Mouse (Mus musculus) kidney, embryonic 16.5 days (tissue): ENCODE measurements around the gene Ctrl. TPM values are rescaled to one million over a fixed set of nuclear protein-coding genes. Genes with fewer than 3 reads are reported as not detected.

ENCODE experiments used
- ATAC-seq: fragments of 200-750 bp; cut with Nextera tagmentation; 2 replicates; pipeline ENCODE4 v1.8.0; 2017; ENCODE audit warnings: moderate TSS enrichment; ENCODE audit not compliant: low FRiP score, low TSS enrichment
- H3K27ac ChIP-seq: fragments of 300-500 bp; sonication (generic); 2 replicates; pipeline ENCODE4 v1.5.1; 2014; ENCODE audit warnings: low read length
- H3K27me3 ChIP-seq: fragments of 300-500 bp; sonication (generic); 2 replicates; pipeline ENCODE4 v1.6.1; 2014; ENCODE audit warnings: low read length, control low read depth, mixed read lengths; ENCODE audit not compliant: insufficient read depth
- H3K36me3 ChIP-seq: fragments of 300-500 bp; sonication (generic); 2 replicates; pipeline ENCODE4 v1.6.1; 2014; ENCODE audit warnings: low read length, control low read depth, mixed read lengths; ENCODE audit not compliant: insufficient read depth
- H3K4me1 ChIP-seq: fragments of 300-500 bp; sonication (generic); 2 replicates; pipeline ENCODE4 v1.6.1; 2014; ENCODE audit warnings: low read length, control low read depth, mixed read lengths; ENCODE audit not compliant: insufficient read depth
- H3K4me2 ChIP-seq: fragments of 300-500 bp; sonication (generic); replicated peaks from 2 replicates; pipeline ENCODE4 v1.6.1; 2014; ENCODE audit warnings: low read depth, low read length
- H3K4me3 ChIP-seq: fragments of 300-500 bp; sonication (generic); 2 replicates; pipeline ENCODE4 v1.5.1; 2014; ENCODE audit warnings: mild to moderate bottlenecking, low read length
- H3K9ac ChIP-seq: fragments of 300-500 bp; sonication (generic); replicated peaks from 2 replicates; pipeline ENCODE4 v1.6.1; 2014; ENCODE audit warnings: low read length
- H3K9me3 ChIP-seq: fragments of 300-500 bp; sonication (generic); 2 replicates; pipeline ENCODE4 v1.6.1; 2016; ENCODE audit warnings: low read length, control low read depth
- whole genome bisulfite sequencing: fragments of 180-500 bp; shearing (Covaris S2); extraction: QIAGEN DNeasy Blood & Tissue Kit; methylation state at CpG from one replicate; pipeline ENCODE4 v1.1.7; 2014; 5-methylcytosine and 5-hydroxymethylcytosine counted together
- polyA plus RNA-seq: library from polyadenylated mRNA; unstranded; fragments of >200 nt; fragmentation: Nextera tagmentation; extraction: Ambion mirVana; gene quantifications from 2 replicates; pipeline ENCODE4 v1.2.1, GENCODE M21; 2015

The Ctrl gene
- polyA plus RNA-seq, 1 experiment from 2014 or later = 1.8 TPM

- H3K27me3 ChIP-seq = no peaks in the 10 kb centered on the region
- ATAC-seq = no peak
- peaks cover 5% of the 10 kb centered on the region for H3K4me1 ChIP-seq
- no peak overlapping the region for H3K27ac ChIP-seq
- H3K9ac ChIP-seq = no peak overlapping the region
- H3K4me2 ChIP-seq = no peak overlapping the region
- 93% methylated on average over 3 of the region's 3 CpGs for WGBS
- peaks cover 13% of the 10 kb centered on the region; the same call in 1 of the 2 replicates for H3K36me3 ChIP-seq
- no peak overlapping the region for H3K4me3 ChIP-seq
- no peaks in the 10 kb centered on the region for H3K9me3 ChIP-seq
Observed at GRCm38 (mm10) chr8:105931271-105931670, 2.4 kb downstream of the Ctrl start.

GRCm38 (mm10) chr8:105930602-105931001 lies 3.1 kb downstream of the Ctrl start:
- Histone ChIP-seq H3K27ac (no peak overlapping the region), H3K9me3 (no peaks in the 10 kb centered on the region), H3K27me3 (no peaks in the 10 kb centered on the region), H3K36me3 (peaks cover 17% of the 10 kb centered on the region; the same call in 1 of the 2 replicates), H3K4me3 (no peak overlapping the region), H3K4me2 (no peak overlapping the region), H3K9ac (no peak overlapping the region; the same call in 1 of the 2 replicates), H3K4me1 (no peaks in the 10 kb centered on the region)
- 20% methylated on average over 8 of the region's 8 CpGs for WGBS
- peak; percentile 66; the same call in 1 of the 2 replicates for ATAC-seq

- Histone ChIP-seq H3K9ac (no peak overlapping the region), H3K36me3 (peaks cover 9% of the 10 kb centered on the region; the same call in 1 of the 2 replicates), H3K9me3 (no peaks in the 10 kb centered on the region), H3K27ac (no peak overlapping the region), H3K4me3 (no peak overlapping the region), H3K4me2 (no peak overlapping the region), H3K27me3 (no peaks in the 10 kb centered on the region), H3K4me1 (no peaks in the 10 kb centered on the region)
- WGBS = 69% methylated on average over 3 of the region's 3 CpGs
- no peak for ATAC-seq
Observed at GRCm38 (mm10) chr8:105925123-105925522, 8.5 kb downstream of the Ctrl start.

GRCm38 (mm10) chr8:105919390-105919789 lies 14.3 kb downstream of the Ctrl start:
- WGBS = 76% methylated on average over 3 of the region's 3 CpGs
- H3K9me3 ChIP-seq = no peaks in the 10 kb centered on the region
- H3K4me3 ChIP-seq = no peak overlapping the region
- H3K4me1 ChIP-seq = no peaks in the 10 kb centered on the region
- no peak overlapping the region for H3K4me2 ChIP-seq
- peaks cover 11% of the 10 kb centered on the region; the same call in 1 of the 2 replicates for H3K36me3 ChIP-seq
- no peak overlapping the region for H3K27ac ChIP-seq
- no peak for ATAC-seq
- no peak overlapping the region for H3K9ac ChIP-seq
- no peaks in the 10 kb centered on the region for H3K27me3 ChIP-seq

- peak overlapping the region; percentile 91 for H3K27ac ChIP-seq
- H3K4me3 ChIP-seq = peak overlapping the region; percentile 87
- no peaks in the 10 kb centered on the region for H3K27me3 ChIP-seq
- 30% methylated on average over 16 of the region's 16 CpGs for WGBS
- H3K4me1 ChIP-seq = peaks cover 12% of the 10 kb centered on the region
- peak overlapping the region; percentile 87 for H3K4me2 ChIP-seq
- H3K9me3 ChIP-seq = no peaks in the 10 kb centered on the region
- ATAC-seq = no peak
- H3K36me3 ChIP-seq = no peaks in the 10 kb centered on the region
- H3K9ac ChIP-seq = peak overlapping the region; percentile 95
Observed at GRCm38 (mm10) chr8:105900941-105901616, 32.6 kb downstream of the Ctrl start.

GRCm38 (mm10) chr8:105900180-105900940 lies 33.3 kb downstream of the Ctrl start, which contains the start of gene Pskh1:
Gene Pskh1, plus strand, starts transcription at chr8:105900441.
- ATAC-seq = peak; percentile 97
- peak within 1 kb of the TSS; percentile 87 for H3K4me3 ChIP-seq
- peak within 1 kb of the TSS; percentile 95 for H3K9ac ChIP-seq
- peaks cover 12% of the 10 kb centered on the region for H3K4me1 ChIP-seq
- under 1% methylated on average over 57 of the region's 68 CpGs for WGBS
- H3K27ac ChIP-seq = peak within 1 kb of the TSS; percentile 91
- no peaks in the 10 kb centered on the region for H3K9me3 ChIP-seq
- peak within 1 kb of the TSS; percentile 87 for H3K4me2 ChIP-seq
- no peaks in the 10 kb centered on the region for H3K36me3 ChIP-seq
- H3K27me3 ChIP-seq = no peaks in the 10 kb centered on the region

- 85% methylated on average over 9 of the region's 9 CpGs for WGBS
- H3K9ac ChIP-seq = no peak overlapping the region
Observed at GRCm38 (mm10) chr8:105897801-105898480, 35.7 kb downstream of the Ctrl start.

GRCm38 (mm10) chr8:105893339-105893738 lies 40.3 kb downstream of the Ctrl start, which contains the start of gene Nrn1l:
Gene Nrn1l, plus strand, starts transcription at chr8:105893567.
- 5% methylated on average over 11 of the region's 11 CpGs for WGBS
- H3K27me3 ChIP-seq = no peaks in the 10 kb centered on the region
- no peaks in the 10 kb centered on the region for H3K9me3 ChIP-seq
- H3K27ac ChIP-seq = no peak within 1 kb of the TSS
- H3K4me2 ChIP-seq = no peak within 1 kb of the TSS
- H3K9ac ChIP-seq = no peak within 1 kb of the TSS
- no peak within 1 kb of the TSS for H3K4me3 ChIP-seq
- ATAC-seq = peak; percentile 90
- peaks cover 42% of the 10 kb centered on the region for H3K36me3 ChIP-seq
- H3K4me1 ChIP-seq = peaks cover 3% of the 10 kb centered on the region; the same call in 1 of the 2 replicates

More at GRCm38 (mm10) chr8:105897801-105898480, 35.7 kb downstream of the Ctrl start:
- no peak overlapping the region for H3K4me2 ChIP-seq
- H3K4me1 ChIP-seq = peaks cover 15% of the 10 kb centered on the region
- H3K4me3 ChIP-seq = no peak overlapping the region
- H3K36me3 ChIP-seq = no peaks in the 10 kb centered on the region
- H3K9me3 ChIP-seq = no peaks in the 10 kb centered on the region
- H3K27me3 ChIP-seq = no peaks in the 10 kb centered on the region
- H3K27ac ChIP-seq = no peak overlapping the region
- ATAC-seq = no peak

- Histone ChIP-seq H3K4me2 (no peak overlapping the region), H3K27ac (no peak overlapping the region), H3K4me3 (no peak overlapping the region), H3K36me3 (peaks cover 51% of the 10 kb centered on the region), H3K9me3 (no peaks in the 10 kb centered on the region), H3K4me1 (peaks cover 3% of the 10 kb centered on the region; the same call in 1 of the 2 replicates), H3K27me3 (no peaks in the 10 kb centered on the region), H3K9ac (no peak overlapping the region)
- WGBS = 80% methylated on average over 6 of the region's 6 CpGs
- no peak for ATAC-seq
Observed at GRCm38 (mm10) chr8:105892432-105892831, 41.2 kb downstream of the Ctrl start.
